Mouse (Mus musculus): ENCODE measurements around the gene Sfrp2.

DNA sequence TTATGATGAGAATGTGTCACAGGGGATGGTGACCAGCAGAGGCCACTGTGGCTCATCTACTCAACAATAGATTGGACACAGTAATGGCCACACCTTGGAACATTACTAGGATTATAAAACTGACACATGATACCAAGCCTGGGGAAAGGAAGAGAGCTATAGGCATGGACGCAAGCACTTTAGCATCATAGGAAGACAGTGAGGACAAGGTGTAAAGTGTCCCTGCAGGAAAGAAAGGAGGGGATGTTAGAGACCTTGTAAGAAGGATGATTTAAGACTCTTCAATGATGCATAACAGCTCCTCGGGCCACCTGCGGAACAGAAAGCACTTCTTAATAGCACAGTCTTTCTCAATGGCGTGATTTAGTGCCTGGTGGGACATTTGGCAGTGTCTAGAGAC is 29.1 kb upstream of the Sfrp2 start:
- TF ChIP-seq CTCF (conservative IDR thresholded peaks at IDR 0.05; ENCODE audit: insufficient read depth, insufficient read length, low read depth, low read length) = no peak
- no peak for TF ChIP-seq POLR2A (IDR thresholded peaks at IDR 0.05; ENCODE audit: low read depth, low read length)

All from kidney, adult 2 months (tissue).